Comparison of ENCODE assay signal across 8 mouse cellular contexts in genomic region chr7:100608910-100609309, GRCm38 (mm10). TPM values are rescaled to one million over a fixed set of nuclear protein-coding genes. Genes with fewer than 3 reads are reported as not detected.
A peak's percentile ranks its signal among the peaks of the same experiment; 100 is the strongest.
DNase-seq lines count a peak whose midpoint lies in the region; ATAC-seq lines count a peak whose summit lies in the region.

No protein-coding gene starts in this region.

- WGBS in lung, embryonic 16.5 days = 3% methylated on average over 4 of the region's 4 CpGs
- WGBS in forebrain, embryonic 10.5 days = 34% methylated on average over 4 of the region's 4 CpGs
- 26% methylated on average over 4 of the region's 4 CpGs for WGBS in limb, embryonic 11.5 days
- WGBS in neural tube, embryonic 15.5 days = 17% methylated on average over 4 of the region's 4 CpGs

- DNase-seq in lung, postnatal 25 days (ENCODE audit: low spot score) = no peak
- no peak for DNase-seq in forebrain, embryonic 10.5 days (ENCODE audit: extremely low spot score, low spot score)
- DNase-seq in limb, embryonic 11.5 days (ENCODE audit: low spot score) = no peak
- no peak for DNase-seq in thymus, postnatal 25 days
- DNase-seq in gastrocnemius, postnatal 14 days = no peak
- no peak for DNase-seq in cerebellum, adult 11 months

- no peak for ATAC-seq in lung, embryonic 16.5 days (ENCODE audit: low read depth)
- ATAC-seq in limb, embryonic 11.5 days (ENCODE audit: insufficient number of reproducible peaks, low FRiP score, low TSS enrichment, low read depth) = no peak
- no peak for ATAC-seq in neural tube, embryonic 15.5 days (ENCODE audit: low FRiP score)

- no peak overlapping the region for H3K27ac ChIP-seq in lung, embryonic 16.5 days (ENCODE audit: low read length)
- peak overlapping the region; percentile 98 for H3K27ac ChIP-seq in forebrain, embryonic 10.5 days
- no peak overlapping the region for H3K27ac ChIP-seq in limb, embryonic 11.5 days (replicated peaks; ENCODE audit: low read depth, low read length)
- H3K27ac ChIP-seq in neural tube, embryonic 15.5 days (replicated peaks) = peak overlapping the region; percentile 99

- intact Hi-C loops in gastrocnemius, postnatal 14 days (cut with DNase I; ENCODE audit: low total_unique reads) = no loop called here

- no peaks in the 10 kb centered on the region for H3K27me3 ChIP-seq in lung, embryonic 16.5 days (ENCODE audit: control insufficient read depth, insufficient read depth, low read depth, low read length)
- peaks cover 12% of the 10 kb centered on the region for H3K27me3 ChIP-seq in forebrain, embryonic 10.5 days (ENCODE audit: poor library complexity, severe bottlenecking)
- no peaks in the 10 kb centered on the region for H3K27me3 ChIP-seq in limb, embryonic 11.5 days (ENCODE audit: control insufficient read depth, insufficient read depth, low read length)
- 0 out of 2 replicates have a peak, but pooled peaks cover 4% of the 10 kb centered on the region for H3K27me3 ChIP-seq in neural tube, embryonic 15.5 days (replicated peaks)

- no peaks in the 10 kb centered on the region for H3K9me3 ChIP-seq in lung, embryonic 16.5 days (ENCODE audit: control insufficient read depth, low read length)
- H3K9me3 ChIP-seq in forebrain, embryonic 10.5 days = no peaks in the 10 kb centered on the region
- no peaks in the 10 kb centered on the region for H3K9me3 ChIP-seq in limb, embryonic 11.5 days (ENCODE audit: control insufficient read depth, low read length)
- H3K9me3 ChIP-seq in neural tube, embryonic 15.5 days (replicated peaks) = no peaks in the 10 kb centered on the region

- H3K4me1 ChIP-seq in lung, embryonic 16.5 days (replicated peaks; ENCODE audit: control insufficient read depth, insufficient read depth, low read length) = peaks cover 3% of the 10 kb centered on the region; the same call in 1 of the 2 replicates
- H3K4me1 ChIP-seq in forebrain, embryonic 10.5 days = peaks cover 24% of the 10 kb centered on the region
- 0 out of 2 replicates have a peak, but pooled peaks cover 5% of the 10 kb centered on the region for H3K4me1 ChIP-seq in limb, embryonic 11.5 days (ENCODE audit: control insufficient read depth, insufficient read depth, low read length)
- H3K4me1 ChIP-seq in neural tube, embryonic 15.5 days = peaks cover 19% of the 10 kb centered on the region

- peak overlapping the region; percentile 60 for H3K4me2 ChIP-seq in lung, embryonic 16.5 days (ENCODE audit: low read depth, low read length)
- H3K4me2 ChIP-seq in limb, embryonic 11.5 days (ENCODE audit: low read depth, severe bottlenecking) = peak overlapping the region; percentile 41
- H3K4me2 ChIP-seq in neural tube, embryonic 15.5 days = peak overlapping the region; percentile 59

- H3K9ac ChIP-seq in lung, embryonic 16.5 days (ENCODE audit: low read length) = peak overlapping the region; percentile 100
- H3K9ac ChIP-seq in limb, embryonic 11.5 days (ENCODE audit: low read length) = peak overlapping the region; percentile 98
- H3K9ac ChIP-seq in neural tube, embryonic 15.5 days (replicated peaks) = peak overlapping the region; percentile 100

- H3K4me3 ChIP-seq in lung, embryonic 16.5 days (ENCODE audit: low read length) = peak overlapping the region; percentile 100
- H3K4me3 ChIP-seq in forebrain, embryonic 10.5 days = peak overlapping the region; percentile 98
- H3K4me3 ChIP-seq in limb, embryonic 11.5 days (ENCODE audit: low read depth, low read length) = peak overlapping the region; percentile 96
- H3K4me3 ChIP-seq in neural tube, embryonic 15.5 days (replicated peaks) = peak overlapping the region; percentile 99

- no peaks in the 10 kb centered on the region for H3K36me3 ChIP-seq in lung, embryonic 16.5 days (ENCODE audit: control insufficient read depth, insufficient read depth, low read length)
- no peaks in the 10 kb centered on the region for H3K36me3 ChIP-seq in forebrain, embryonic 10.5 days (replicated peaks)
- H3K36me3 ChIP-seq in limb, embryonic 11.5 days (ENCODE audit: control insufficient read depth, insufficient read depth, low read length) = no peaks in the 10 kb centered on the region
- H3K36me3 ChIP-seq in neural tube, embryonic 15.5 days = no peaks in the 10 kb centered on the region

RNA-seq across cellular contexts. Expression of gene Mrpl48, which starts 0.8 kb away (rescaled TPM):
- 74.6 and 76.3 TPM in 2 replicates for polyA plus RNA-seq in lung, embryonic 16.5 days (2015; fragmentation: Nextera tagmentation; extraction: Ambion mirVana)
- 55.8 and 56.6 TPM in 2 replicates for polyA plus RNA-seq in forebrain, embryonic 10.5 days (2016; fragmentation: Nextera tagmentation; extraction: Ambion mirVana)
- polyA plus RNA-seq in limb, embryonic 11.5 days (2014; fragmentation: Nextera tagmentation; extraction: Ambion mirVana) = 56.8 and 66.9 TPM in 2 replicates
- 82.6 and 85.3 TPM in 2 replicates for polyA plus RNA-seq in neural tube, embryonic 15.5 days (2015; fragmentation: Nextera tagmentation; extraction: Ambion mirVana)
- 10 to 100 TPM; 74.4 to 77.5 TPM for total RNA-seq in gastrocnemius, postnatal 14 days (2021)

RNA-seq across cellular contexts. Expression of gene Rab6a, which starts 1.7 kb away (rescaled TPM):
- 69.8 and 74.6 TPM in 2 replicates for polyA plus RNA-seq in lung, embryonic 16.5 days (2015; fragmentation: Nextera tagmentation; extraction: Ambion mirVana)
- polyA plus RNA-seq in forebrain, embryonic 10.5 days (2016; fragmentation: Nextera tagmentation; extraction: Ambion mirVana) = 83.8 and 83.9 TPM in 2 replicates
- 128 TPM in 2 replicates for polyA plus RNA-seq in limb, embryonic 11.5 days (2014; fragmentation: Nextera tagmentation; extraction: Ambion mirVana)
- polyA plus RNA-seq in neural tube, embryonic 15.5 days (2015; fragmentation: Nextera tagmentation; extraction: Ambion mirVana) = 253 and 287 TPM in 2 replicates
- total RNA-seq in gastrocnemius, postnatal 14 days (2021) = 10 to 100 TPM; 56.3 to 59.5 TPM

RNA-seq across cellular contexts. Expression of gene Plekhb1, which starts 53.3 kb away (rescaled TPM):
- polyA plus RNA-seq in lung, embryonic 16.5 days (2015; fragmentation: Nextera tagmentation; extraction: Ambion mirVana) = 24.0 and 26.6 TPM in 2 replicates
- polyA plus RNA-seq in forebrain, embryonic 10.5 days (2016; fragmentation: Nextera tagmentation; extraction: Ambion mirVana) = 3.2 and 4.0 TPM in 2 replicates
- 1.3 and 1.6 TPM in 2 replicates for polyA plus RNA-seq in limb, embryonic 11.5 days (2014; fragmentation: Nextera tagmentation; extraction: Ambion mirVana)
- polyA plus RNA-seq in neural tube, embryonic 15.5 days (2015; fragmentation: Nextera tagmentation; extraction: Ambion mirVana) = 31.0 and 33.9 TPM in 2 replicates
- total RNA-seq in gastrocnemius, postnatal 14 days (2021) = 10 to 100 TPM; 14.6 to 30.6 TPM

Comparison
In these comparisons a context has a peak if more than half of its experiments do, and no peak if none do; other contexts are left out.
1. H3K27ac ChIP-seq: peak in forebrain, embryonic 10.5 days (single experiment) and neural tube, embryonic 15.5 days (single experiment); none in lung, embryonic 16.5 days (single experiment) and limb, embryonic 11.5 days (single experiment).
2. Peak in every context shown above with its lines, with median percentiles within 50 percentile points of each other: H3K4me2 ChIP-seq, H3K4me3 ChIP-seq and H3K9ac ChIP-seq.